Mouse (Mus musculus): ENCODE data around the gene Hcst. TPM values are rescaled to one million over a fixed set of nuclear protein-coding genes. Genes with fewer than 3 reads are reported as not detected.

The Hcst gene
- polyA plus RNA-seq, 1 experiment from 2014 or later, result not detected

DNA sequence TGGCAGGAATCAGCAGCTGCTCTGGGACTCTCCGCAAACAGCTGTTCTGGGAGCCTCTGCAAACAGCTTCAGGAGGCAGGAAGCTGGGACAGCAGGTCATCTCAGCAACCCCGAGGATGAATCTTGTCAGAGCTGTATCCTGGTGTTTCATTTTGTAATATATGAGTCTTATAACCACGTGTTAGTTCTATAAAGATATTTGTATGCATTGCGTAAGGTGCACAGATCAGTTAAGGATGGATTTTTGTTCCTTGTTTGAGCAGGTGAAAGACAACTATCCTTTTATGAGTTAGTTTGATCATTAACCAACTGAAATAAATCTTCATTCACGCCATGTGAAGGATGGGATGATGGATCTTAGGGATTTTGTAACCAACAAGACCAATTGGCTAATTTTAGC is 39.6 kb downstream of the Hcst start:
- H3K9me3 ChIP-seq (ENCODE audit: control insufficient read depth, low read length), result no peaks in the 10 kb centered on the region
- no peak overlapping the region for H3K4me2 ChIP-seq (ENCODE audit: low read depth)
- WGBS, result 65% methylated on average over 5 of the region's 5 CpGs
- no peak overlapping the region for H3K9ac ChIP-seq (ENCODE audit: low read length)
- DNase-seq (ENCODE audit: low spot score), result no peak
- H3K27me3 ChIP-seq (ENCODE audit: control insufficient read depth, insufficient read depth, low read length), result no peaks in the 10 kb centered on the region
- no peaks in the 10 kb centered on the region for H3K4me1 ChIP-seq (ENCODE audit: control insufficient read depth, insufficient read depth, low read length)
- H3K4me3 ChIP-seq (ENCODE audit: low read depth, low read length), result no peak overlapping the region
- no peak for ATAC-seq (ENCODE audit: insufficient read depth, low FRiP score, low TSS enrichment)
- H3K36me3 ChIP-seq (ENCODE audit: control insufficient read depth, insufficient read depth, low read length), result no peaks in the 10 kb centered on the region
- no peak overlapping the region for H3K27ac ChIP-seq (ENCODE audit: low read depth, low read length)

DNA sequence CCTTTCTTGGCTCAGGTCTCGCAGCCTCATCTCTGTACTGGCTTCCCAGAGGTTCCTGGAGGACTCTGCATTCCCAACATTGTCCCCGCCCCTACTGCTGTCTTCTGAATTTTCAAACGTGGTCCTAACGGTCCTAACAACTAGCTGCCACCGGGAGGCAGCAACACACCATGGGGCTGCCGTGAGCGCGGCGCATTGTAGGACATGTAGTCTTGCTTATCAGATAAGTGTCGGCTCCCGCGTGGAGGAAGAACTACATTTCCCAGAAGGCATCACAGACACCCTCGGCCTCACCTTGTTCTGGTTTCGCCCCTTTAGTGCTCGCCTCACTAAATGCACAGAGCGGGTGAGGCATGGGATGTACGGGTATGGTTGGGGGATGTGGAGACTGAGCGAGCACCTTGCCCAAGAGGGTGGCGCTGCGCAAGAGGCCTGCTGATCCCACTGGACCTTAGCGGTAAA is 46.1 kb downstream of the Hcst start:
- Histone ChIP-seq H3K4me2 (ENCODE audit: low read depth) (peak overlapping the region; percentile 55), H3K27ac (ENCODE audit: low read depth, low read length) (no peak overlapping the region), H3K9me3 (ENCODE audit: control insufficient read depth, low read length) (no peaks in the 10 kb centered on the region), H3K4me1 (ENCODE audit: control insufficient read depth, insufficient read depth, low read length) (no peaks in the 10 kb centered on the region), H3K36me3 (ENCODE audit: control insufficient read depth, insufficient read depth, low read length) (no peaks in the 10 kb centered on the region), H3K4me3 (ENCODE audit: low read depth, low read length) (peak overlapping the region; percentile 32), H3K9ac (ENCODE audit: low read length) (peak overlapping the region; percentile 57), H3K27me3 (ENCODE audit: control insufficient read depth, insufficient read depth, low read length) (no peaks in the 10 kb centered on the region)
- DNase-seq (ENCODE audit: low spot score) (peak; percentile 92), ATAC-seq (ENCODE audit: insufficient read depth, low FRiP score, low TSS enrichment) (peak; percentile 97)
- WGBS, result under 1% methylated on average over 21 of the region's 21 CpGs

Other genes with a start within 250 kb of the Hcst start
- 4.5 and 5.7 TPM in 2 replicates for gene Cox7a1, start 235.7 kb downstream of the Hcst start, polyA plus RNA-seq (2014; fragmentation: Nextera tagmentation; extraction: Ambion mirVana)
- 45.8 and 51.8 TPM in 2 replicates for gene Capns1, start 221.0 kb downstream of the Hcst start, polyA plus RNA-seq (2014; fragmentation: Nextera tagmentation; extraction: Ambion mirVana)
- 179 and 195 TPM in 2 replicates for gene Polr2i, start 187.9 kb downstream of the Hcst start, polyA plus RNA-seq (2014; fragmentation: Nextera tagmentation; extraction: Ambion mirVana)
- gene Tbcb, start 187.6 kb downstream of the Hcst start, polyA plus RNA-seq (2014; fragmentation: Nextera tagmentation; extraction: Ambion mirVana), result 268 and 302 TPM in 2 replicates
- gene Ovol3, start 184.1 kb downstream of the Hcst start, polyA plus RNA-seq (2014; fragmentation: Nextera tagmentation; extraction: Ambion mirVana), result not detected in 2 replicates
- gene Thap8, start 139.8 kb downstream of the Hcst start, polyA plus RNA-seq (2014; fragmentation: Nextera tagmentation; extraction: Ambion mirVana), result 0.18 and 0.36 TPM in 2 replicates
- 10.9 and 12.5 TPM in 2 replicates for gene Wdr62, start 139.4 kb downstream of the Hcst start, polyA plus RNA-seq (2014; fragmentation: Nextera tagmentation; extraction: Ambion mirVana)
- 100 and 102 TPM in 2 replicates for gene Clip3, start 128.1 kb downstream of the Hcst start, polyA plus RNA-seq (2014; fragmentation: Nextera tagmentation; extraction: Ambion mirVana)
- gene Alkbh6, start 111.1 kb downstream of the Hcst start, polyA plus RNA-seq (2014; fragmentation: Nextera tagmentation; extraction: Ambion mirVana), result 87.4 and 94.0 TPM in 2 replicates
- 16.6 and 18.1 TPM in 2 replicates for gene Syne4, start 105.0 kb downstream of the Hcst start, polyA plus RNA-seq (2014; fragmentation: Nextera tagmentation; extraction: Ambion mirVana)
- not detected in 2 replicates for gene E130208F15Rik, start 98.1 kb downstream of the Hcst start, polyA plus RNA-seq (2014; fragmentation: Nextera tagmentation; extraction: Ambion mirVana)
- gene Sdhaf1, start 96.0 kb downstream of the Hcst start, polyA plus RNA-seq (2014; fragmentation: Nextera tagmentation; extraction: Ambion mirVana), result 23.1 and 26.5 TPM in 2 replicates
- gene Lrfn3, start 57.1 kb downstream of the Hcst start, polyA plus RNA-seq (2014; fragmentation: Nextera tagmentation; extraction: Ambion mirVana), result 6.3 TPM in 2 replicates
- 17.8 and 17.9 TPM in 2 replicates for gene Tyrobp, start 6.1 kb downstream of the Hcst start, polyA plus RNA-seq (2014; fragmentation: Nextera tagmentation; extraction: Ambion mirVana)
- 0.84 and 0.99 TPM in 2 replicates for gene Nfkbid, start 1.9 kb upstream of the Hcst start, polyA plus RNA-seq (2014; fragmentation: Nextera tagmentation; extraction: Ambion mirVana)
- gene Aplp1, start 25.7 kb upstream of the Hcst start, polyA plus RNA-seq (2014; fragmentation: Nextera tagmentation; extraction: Ambion mirVana), result 150 and 165 TPM in 2 replicates
- 19.0 and 19.6 TPM in 2 replicates for gene Kirrel2, start 37.8 kb upstream of the Hcst start, polyA plus RNA-seq (2014; fragmentation: Nextera tagmentation; extraction: Ambion mirVana)
- gene Nphs1, start 38.5 kb upstream of the Hcst start, polyA plus RNA-seq (2014; fragmentation: Nextera tagmentation; extraction: Ambion mirVana), result 1.8 and 3.4 TPM in 2 replicates
- not detected in 2 replicates for gene Prodh2, start 73.8 kb upstream of the Hcst start, polyA plus RNA-seq (2014; fragmentation: Nextera tagmentation; extraction: Ambion mirVana)
- 48.8 and 51.1 TPM in 2 replicates for gene Arhgap33, start 115.2 kb upstream of the Hcst start, polyA plus RNA-seq (2014; fragmentation: Nextera tagmentation; extraction: Ambion mirVana)
- 3.7 and 4.4 TPM in 2 replicates for gene Hspb6, start 132.3 kb upstream of the Hcst start, polyA plus RNA-seq (2014; fragmentation: Nextera tagmentation; extraction: Ambion mirVana)
- 8.6 and 12.1 TPM in 2 replicates for gene Proser3, start 132.4 kb upstream of the Hcst start, polyA plus RNA-seq (2014; fragmentation: Nextera tagmentation; extraction: Ambion mirVana)
- gene Lin37, start 140.0 kb upstream of the Hcst start, polyA plus RNA-seq (2014; fragmentation: Nextera tagmentation; extraction: Ambion mirVana), result 46.2 and 47.0 TPM in 2 replicates
- gene U2af1l4, start 143.4 kb upstream of the Hcst start, polyA plus RNA-seq (2014; fragmentation: Nextera tagmentation; extraction: Ambion mirVana), result 90.6 and 95.5 TPM in 2 replicates
- gene Gm49396, start 143.5 kb upstream of the Hcst start, polyA plus RNA-seq (2014; fragmentation: Nextera tagmentation; extraction: Ambion mirVana), result 7.3 and 7.6 TPM in 2 replicates
- 97.8 and 106 TPM in 2 replicates for gene Psenen, start 143.8 kb upstream of the Hcst start, polyA plus RNA-seq (2014; fragmentation: Nextera tagmentation; extraction: Ambion mirVana)
- 1.3 and 3.6 TPM in 2 replicates for gene Igflr1, start 145.6 kb upstream of the Hcst start, polyA plus RNA-seq (2014; fragmentation: Nextera tagmentation; extraction: Ambion mirVana)
- 11.5 and 11.9 TPM in 2 replicates for gene Kmt2b, start 168.9 kb upstream of the Hcst start, polyA plus RNA-seq (2014; fragmentation: Nextera tagmentation; extraction: Ambion mirVana)
- gene Zbtb32, start 179.1 kb upstream of the Hcst start, polyA plus RNA-seq (2014; fragmentation: Nextera tagmentation; extraction: Ambion mirVana), result 0.18 TPM in 1 of 2 replicates, not detected in the other
- 4.8 TPM in 2 replicates for gene Upk1a, start 193.0 kb upstream of the Hcst start, polyA plus RNA-seq (2014; fragmentation: Nextera tagmentation; extraction: Ambion mirVana)
- gene Cox6b1, start 206.3 kb upstream of the Hcst start, polyA plus RNA-seq (2014; fragmentation: Nextera tagmentation; extraction: Ambion mirVana), result 786 and 833 TPM in 2 replicates
- not detected in 2 replicates for gene Etv2, start 216.0 kb upstream of the Hcst start, polyA plus RNA-seq (2014; fragmentation: Nextera tagmentation; extraction: Ambion mirVana)
- 133 and 134 TPM in 2 replicates for gene Rbm42, start 230.5 kb upstream of the Hcst start, polyA plus RNA-seq (2014; fragmentation: Nextera tagmentation; extraction: Ambion mirVana)
- gene Haus5, start 245.1 kb upstream of the Hcst start, polyA plus RNA-seq (2014; fragmentation: Nextera tagmentation; extraction: Ambion mirVana), result 49.4 and 57.7 TPM in 2 replicates